Mouse (Mus musculus) brain, adult 2 months (tissue): ENCODE data around the gene Lyzl4.

Source experiments
- DNase-seq: peaks from one replicate; pipeline ENCODE4 v3.0.0; 2011; ENCODE audit warnings: low read depth, low spot score

The Lyzl4 gene

GRCm38 (mm10) chr9:121642001-121642400 is at the start of gene Lyzl4:
Lyzl4 (minus strand) TSS chr9:121642096.
- peak; percentile 83 for DNase-seq

DNA sequence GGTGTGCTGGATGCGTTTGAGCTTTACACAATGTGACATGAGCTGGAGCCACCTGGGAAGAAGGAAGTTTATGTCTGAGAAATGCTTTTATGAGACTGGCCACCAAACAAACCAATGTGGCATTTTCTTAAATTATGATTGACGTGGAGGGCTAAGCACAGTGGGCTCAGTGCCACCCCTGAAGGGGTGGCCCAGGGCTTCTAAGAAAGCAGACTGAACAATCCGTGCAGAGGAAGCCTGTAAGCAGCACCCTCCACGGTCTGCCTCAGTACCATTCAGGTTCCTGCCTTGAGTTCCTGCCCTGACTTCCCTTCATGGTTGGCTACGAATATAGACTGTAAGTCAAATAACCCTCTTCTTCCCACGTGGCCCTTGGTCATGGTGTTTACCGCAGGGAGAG is 48.8 kb upstream of the Lyzl4 start:
- DNase-seq = no peak

DNA sequence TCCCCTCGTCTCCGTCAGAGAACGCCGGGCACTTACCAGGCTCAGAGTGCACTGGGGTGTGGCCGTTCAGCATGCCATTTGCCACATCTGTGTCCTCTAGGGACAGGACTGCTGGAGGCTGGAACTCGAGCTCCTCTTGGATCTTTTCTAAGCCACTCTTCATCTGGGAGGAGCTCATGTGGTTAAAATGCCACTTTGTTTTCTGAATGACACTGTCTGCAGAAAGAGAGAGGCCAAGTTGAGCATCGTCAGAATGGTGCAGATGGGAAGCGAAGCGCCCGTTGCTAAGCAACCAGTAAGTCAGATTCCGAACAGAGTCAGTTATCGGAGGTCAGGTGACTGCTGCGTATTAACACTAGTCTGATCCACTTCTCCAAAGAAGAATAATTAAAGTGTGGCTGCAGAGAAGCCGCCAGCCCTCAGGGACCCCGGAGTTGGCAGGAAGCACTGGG is 48.3 kb upstream of the Lyzl4 start:
- DNase-seq = peak; percentile 89

GRCm38 (mm10) chr9:121684702-121685101 is 42.8 kb upstream of the Lyzl4 start:
- DNase-seq = no peak

DNA sequence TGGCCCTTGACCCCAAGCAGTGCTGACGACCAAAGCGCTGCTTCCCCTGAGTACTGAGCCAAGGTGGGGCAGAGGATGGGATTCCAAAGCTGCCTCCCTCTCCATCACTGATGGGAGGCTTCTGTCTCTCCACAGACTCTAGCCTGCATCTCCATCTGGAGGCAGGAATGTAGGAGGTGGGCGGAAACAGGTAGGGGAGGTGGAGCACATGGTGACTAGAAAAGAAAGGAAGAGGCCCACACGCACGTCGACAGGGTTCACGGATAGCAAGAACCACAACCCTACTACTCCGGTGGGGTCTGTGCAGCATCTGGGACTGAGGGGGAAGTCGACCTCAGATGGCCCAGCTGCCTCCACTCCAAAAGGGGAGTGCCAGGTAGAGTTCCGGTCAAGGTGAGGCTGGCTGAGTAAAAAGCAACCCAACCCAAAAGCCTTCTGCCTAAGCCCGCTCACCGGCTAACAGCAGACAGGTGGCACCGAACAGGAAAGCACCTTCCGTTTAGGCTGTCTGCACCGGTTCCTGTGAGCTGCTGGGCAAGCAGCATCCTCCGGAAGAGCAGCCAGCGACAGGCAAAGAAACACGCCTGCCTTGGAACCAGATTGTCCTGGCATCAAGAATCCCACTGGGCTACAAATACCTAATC is 40.3 kb upstream of the Lyzl4 start:
- peak; percentile 53 for DNase-seq

GRCm38 (mm10) chr9:121681191-121681590 is 39.3 kb upstream of the Lyzl4 start:
- no peak for DNase-seq

DNA sequence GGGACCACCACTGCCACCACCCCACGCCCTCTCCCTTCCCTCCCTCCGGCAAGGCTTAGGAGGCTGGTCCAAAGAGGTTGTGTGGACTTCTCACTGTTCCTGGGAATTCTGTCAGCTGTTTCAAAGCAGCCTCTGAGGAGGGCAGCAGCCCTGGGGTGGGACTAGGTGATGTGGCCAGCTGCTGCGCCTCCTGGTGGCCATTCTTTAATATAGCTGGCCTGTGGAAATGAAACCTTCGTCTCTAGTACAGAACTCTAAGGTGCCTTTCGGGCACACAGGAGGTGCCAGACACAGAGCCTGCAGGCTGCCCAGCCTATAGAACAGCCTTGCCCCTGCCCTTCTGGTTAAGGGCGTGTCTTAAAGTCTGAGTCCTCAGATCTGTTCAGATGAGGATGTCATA is 37.7 kb upstream of the Lyzl4 start:
- DNase-seq = peak; percentile 70

DNA sequence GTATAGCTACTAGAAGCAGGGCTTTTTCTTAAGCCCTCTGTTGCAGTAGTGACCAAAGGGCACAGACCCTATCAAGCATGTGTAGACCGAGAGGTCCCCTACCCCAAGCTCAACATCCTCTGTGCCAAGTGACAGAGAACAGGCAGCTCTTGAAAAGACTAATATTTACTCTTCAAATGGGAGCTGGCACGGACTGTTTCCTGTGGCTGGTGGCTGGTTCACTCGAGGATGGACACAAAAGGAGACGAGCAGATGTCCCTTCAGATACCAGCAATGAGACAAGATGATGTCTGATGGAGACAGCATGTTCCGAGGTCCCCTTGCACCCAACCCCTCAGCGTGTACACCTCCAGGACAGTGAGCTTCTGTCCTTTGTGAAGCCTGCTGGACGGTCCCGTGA is 35.6 kb upstream of the Lyzl4 start:
- DNase-seq = no peak

- no peak for DNase-seq
Measured at GRCm38 (mm10) chr9:121677069-121677468, 35.2 kb upstream of the Lyzl4 start.

DNA sequence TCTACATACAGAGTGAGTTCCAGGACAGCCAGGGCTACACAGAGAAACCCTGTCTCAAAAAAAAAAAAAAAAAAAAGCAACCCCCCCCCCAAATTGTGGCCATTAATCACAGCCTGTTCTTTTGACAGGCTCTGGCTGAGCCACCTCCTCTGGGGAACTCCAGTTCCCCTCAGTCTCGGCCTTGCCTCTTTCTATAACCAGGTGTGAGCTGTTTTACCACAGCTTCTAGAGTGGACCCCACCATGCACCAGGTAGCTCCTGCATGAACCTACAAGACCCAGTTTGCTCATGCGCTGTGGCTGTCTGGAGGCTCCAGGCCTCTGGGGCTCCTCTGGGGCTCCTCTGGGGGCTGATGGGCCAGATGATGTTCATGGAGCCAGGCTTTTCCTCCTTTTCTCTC is 33.7 kb upstream of the Lyzl4 start:
- no peak for DNase-seq

GRCm38 (mm10) chr9:121675011-121675410 is 33.1 kb upstream of the Lyzl4 start:
- DNase-seq = no peak

DNA sequence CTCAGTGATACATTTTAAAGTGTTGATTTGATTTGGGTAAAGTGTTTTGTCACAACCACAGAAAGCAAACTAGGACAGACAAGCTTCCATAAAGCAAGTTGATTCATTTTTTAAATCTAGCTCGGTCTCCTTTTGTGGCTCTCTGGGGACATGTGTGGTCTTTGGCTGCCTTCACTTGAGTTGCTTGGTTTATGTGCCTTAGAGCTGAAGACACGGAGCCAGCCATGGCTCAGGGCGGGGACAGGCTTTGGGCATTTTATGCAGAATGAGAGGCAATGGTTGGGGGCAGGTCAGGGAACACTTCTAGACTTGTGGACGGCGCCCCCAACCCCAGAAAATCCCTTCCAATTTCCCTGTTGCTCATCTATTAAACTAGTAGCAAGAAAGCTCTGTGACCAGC is 31.8 kb upstream of the Lyzl4 start:
- no peak for DNase-seq

GRCm38 (mm10) chr9:121672311-121672710 is 30.4 kb upstream of the Lyzl4 start:
- DNase-seq = peak; percentile 20

DNA sequence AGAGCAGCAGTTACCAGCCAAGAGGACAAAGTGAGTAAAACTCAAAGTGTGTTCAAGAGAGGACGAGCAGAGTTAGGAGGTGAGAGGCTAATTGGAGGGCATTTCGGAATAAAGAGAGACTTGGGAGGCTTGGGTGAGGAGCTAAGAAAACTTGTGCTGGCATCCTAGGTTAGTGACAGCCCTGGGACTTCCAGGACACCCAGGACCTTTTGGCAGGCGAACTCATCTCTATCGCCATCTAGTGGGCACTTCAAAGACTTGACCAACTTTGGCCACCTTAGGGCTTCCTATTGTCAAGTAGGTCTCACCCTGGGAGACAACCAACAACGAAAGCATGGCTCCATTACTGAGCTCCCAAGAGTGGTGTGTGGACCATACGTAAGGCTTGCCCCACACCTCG is 29.4 kb upstream of the Lyzl4 start:
- DNase-seq = peak; percentile 86

GRCm38 (mm10) chr9:121669348-121669791 is 27.5 kb upstream of the Lyzl4 start:
- peak; percentile 47 for DNase-seq

GRCm38 (mm10) chr9:121667822-121668221 is 25.9 kb upstream of the Lyzl4 start:
- peak; percentile 60 for DNase-seq

- peak; percentile 82 for DNase-seq
Measured at GRCm38 (mm10) chr9:121666957-121667630, 25.2 kb upstream of the Lyzl4 start.

DNA sequence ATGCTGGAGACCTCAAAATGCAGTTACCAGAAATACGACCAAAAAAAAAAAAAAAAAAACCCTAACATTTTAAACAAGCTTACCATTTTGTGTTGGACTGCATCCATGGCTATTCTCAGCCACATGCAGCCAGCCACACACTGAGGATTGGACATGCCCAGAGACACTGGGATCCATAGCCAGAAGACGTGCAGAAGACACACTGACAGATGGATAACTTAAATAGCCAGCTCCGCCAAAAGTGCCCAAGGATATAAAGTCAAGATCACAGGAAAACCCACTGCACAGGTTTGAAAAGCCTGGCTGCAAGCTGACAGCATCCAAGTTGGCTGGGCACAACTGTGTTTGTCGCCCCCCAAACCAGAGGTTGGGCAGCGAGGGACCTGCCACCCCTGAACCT is 22.2 kb upstream of the Lyzl4 start:
- DNase-seq = peak; percentile 80

- DNase-seq = peak; percentile 58
Measured at GRCm38 (mm10) chr9:121663467-121663866, 21.6 kb upstream of the Lyzl4 start.

GRCm38 (mm10) chr9:121659791-121660190 is 17.9 kb upstream of the Lyzl4 start:
- DNase-seq = peak; percentile 58

- no peak for DNase-seq
Measured at GRCm38 (mm10) chr9:121658248-121658647, 16.4 kb upstream of the Lyzl4 start.

- no peak for DNase-seq
Measured at GRCm38 (mm10) chr9:121657143-121657542, 15.2 kb upstream of the Lyzl4 start.

GRCm38 (mm10) chr9:121656322-121656721 is 14.4 kb upstream of the Lyzl4 start:
- no peak for DNase-seq
